Mouse (Mus musculus): ENCODE data around the gene Olfr531.

DNA sequence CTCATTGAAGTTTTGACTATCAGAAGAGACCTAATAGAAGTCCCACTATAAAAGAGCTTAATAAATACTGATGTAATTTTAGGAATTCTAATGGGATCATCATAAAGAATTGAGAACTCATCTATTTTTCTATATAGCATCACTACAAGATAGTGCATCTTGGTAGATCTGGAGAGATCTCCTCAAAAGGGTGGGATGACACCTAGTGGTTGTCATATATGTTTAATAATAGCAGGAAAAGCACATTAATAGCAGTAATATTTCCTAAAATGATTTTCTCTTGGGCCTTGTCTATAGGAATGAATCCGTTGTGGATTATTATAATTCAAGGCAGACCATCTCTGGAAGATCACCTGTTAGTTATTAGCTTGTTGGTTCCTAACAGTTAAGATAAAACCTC lies 40.4 kb upstream of the Olfr531 start:
- no peak for TF ChIP-seq GATA1 (IDR thresholded peaks at IDR 0.05; ENCODE audit: low read length)
- TF ChIP-seq TAL1 (IDR thresholded peaks at IDR 0.05; ENCODE audit: low read length): no peak
